Mouse (Mus musculus) heart, adult 11 months (tissue): Measurements from ENCODE around the gene Cic.
A peak's percentile ranks its signal among the peaks of the same experiment; 100 is the strongest.

Source experiments
- DNase-seq: peaks from one replicate; pipeline ENCODE4 v3.0.0; 2022

The Cic gene

GRCm38 (mm10) chr7:25284766-25285165 lies 17.3 kb downstream of the Cic start:
- DNase-seq = peak; percentile 94

DNA sequence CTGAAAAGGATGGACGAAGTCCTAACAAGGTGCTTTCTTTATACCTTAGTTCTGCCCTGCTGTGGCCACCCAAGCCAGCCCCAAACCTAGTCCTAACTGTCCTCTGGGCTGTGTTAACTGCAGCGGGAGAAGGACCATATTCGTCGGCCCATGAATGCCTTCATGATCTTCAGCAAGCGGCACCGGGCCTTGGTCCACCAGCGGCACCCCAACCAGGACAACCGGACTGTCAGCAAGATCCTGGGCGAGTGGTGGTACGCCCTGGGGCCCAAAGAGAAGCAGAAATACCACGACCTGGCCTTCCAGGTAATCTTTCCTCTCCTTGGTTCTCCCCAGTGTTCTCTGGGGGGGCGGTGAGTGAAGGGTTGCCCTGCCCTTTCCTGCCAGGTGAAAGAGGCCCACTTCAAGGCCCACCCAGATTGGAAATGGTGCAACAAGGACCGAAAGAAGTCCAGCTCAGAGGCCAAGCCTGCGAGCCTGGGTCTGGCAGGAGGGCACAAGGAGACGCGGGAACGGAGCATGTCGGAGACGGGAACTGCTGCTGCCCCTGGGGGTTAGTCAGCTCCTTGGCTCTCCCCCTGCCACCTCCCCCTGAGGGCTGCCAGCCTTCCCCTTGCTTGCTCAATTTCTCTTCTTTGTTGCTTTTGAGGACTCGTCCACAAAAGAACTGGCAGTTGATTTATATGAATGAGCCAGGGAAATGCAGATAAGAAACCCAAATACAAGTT lies 18.2 kb downstream of the Cic start:
- DNase-seq = peak; percentile 92

GRCm38 (mm10) chr7:25286989-25287388 lies 19.5 kb downstream of the Cic start:
- peak; percentile 92 for DNase-seq

- DNase-seq = peak; percentile 88
These were observed 20.5 kb downstream of the Cic start for GRCm38 (mm10) chr7:25288011-25288410.

DNA sequence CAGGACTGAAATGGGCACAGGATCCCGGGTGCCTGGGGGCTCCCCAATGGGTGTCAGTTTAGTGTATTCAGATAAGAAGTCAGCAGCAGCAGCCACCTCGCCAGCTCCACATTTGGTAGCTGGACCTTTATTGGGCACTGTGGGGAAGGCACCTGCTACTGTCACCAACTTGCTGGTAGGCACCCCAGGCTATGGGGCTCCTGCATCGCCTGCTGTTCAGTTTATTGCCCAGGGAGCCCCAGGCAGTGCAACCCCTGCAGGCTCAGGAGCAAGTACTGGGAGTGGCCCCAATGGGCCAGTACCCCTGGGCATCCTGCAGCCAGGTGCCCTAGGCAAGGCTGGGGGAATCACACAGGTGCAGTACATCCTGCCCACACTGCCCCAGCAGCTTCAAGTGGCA lies 21.2 kb downstream of the Cic start:
- peak; percentile 91 for DNase-seq

DNA sequence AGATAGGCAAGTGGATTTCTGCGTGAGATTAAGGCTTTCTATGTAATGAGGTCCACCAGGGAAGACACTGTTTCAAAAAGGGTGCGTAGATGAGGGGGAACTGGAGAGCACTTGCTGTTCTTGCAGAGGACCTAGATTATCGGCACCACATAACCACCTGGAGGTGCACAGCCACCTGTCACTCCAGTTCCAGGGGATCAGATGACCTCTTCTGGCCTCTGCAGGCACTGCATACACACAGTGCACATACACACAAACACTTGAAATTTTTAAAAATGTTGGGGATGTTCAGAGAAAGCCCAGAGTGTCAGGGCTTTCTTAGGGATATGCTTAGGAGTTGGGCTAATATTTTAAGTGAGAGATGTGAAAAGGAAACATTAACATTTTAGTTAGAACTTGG lies 22.4 kb downstream of the Cic start:
- DNase-seq = no peak

DNA sequence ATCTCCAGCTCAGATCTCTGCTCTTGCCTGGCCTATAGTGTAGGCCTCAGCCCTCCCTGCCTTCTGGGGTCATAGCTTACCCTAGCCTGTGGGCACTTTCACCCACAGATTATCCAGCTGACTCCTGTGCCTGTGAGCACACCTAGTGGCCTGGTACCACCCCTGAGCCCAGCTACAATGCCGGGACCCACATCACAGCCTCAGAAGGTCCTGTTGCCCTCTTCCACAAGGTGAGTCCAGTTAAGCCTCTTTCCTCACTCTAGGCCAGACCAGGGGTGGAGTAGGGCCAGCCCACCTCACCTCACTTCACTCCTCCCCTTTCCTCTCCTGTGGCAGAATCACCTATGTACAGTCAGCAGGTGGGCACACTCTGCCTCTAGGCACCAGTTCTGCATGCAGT lies 23.0 kb downstream of the Cic start:
- peak; percentile 89 for DNase-seq

GRCm38 (mm10) chr7:25290911-25291310 lies 23.4 kb downstream of the Cic start:
- peak; percentile 95 for DNase-seq

GRCm38 (mm10) chr7:25292107-25292506 lies 24.6 kb downstream of the Cic start:
- peak; percentile 88 for DNase-seq

DNA sequence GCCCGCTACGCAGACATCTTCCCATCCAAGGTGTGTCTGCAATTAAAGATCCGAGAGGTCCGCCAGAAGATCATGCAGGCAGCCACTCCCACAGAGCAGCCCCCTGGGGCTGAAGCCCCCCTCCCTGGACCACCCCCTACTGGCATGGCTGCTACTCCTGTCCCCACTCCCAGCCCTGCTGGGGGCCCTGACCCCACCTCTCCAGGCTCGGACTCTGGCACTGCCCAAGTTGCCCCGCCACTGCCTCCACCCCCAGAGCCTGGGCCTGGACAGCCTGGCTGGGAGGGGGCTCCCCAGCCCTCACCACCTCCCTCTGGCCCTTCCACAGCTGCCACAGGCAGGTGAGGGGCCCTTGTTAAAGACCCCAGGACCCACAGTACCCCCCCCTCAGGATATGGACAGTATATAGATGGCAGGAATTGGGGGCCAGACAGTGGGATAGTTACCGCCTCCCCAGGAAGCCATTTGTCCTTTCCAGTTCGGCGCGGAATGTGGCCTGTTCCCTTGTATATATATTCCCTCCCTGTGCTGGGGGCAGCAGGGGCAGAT lies 25.8 kb downstream of the Cic start:
- peak; percentile 90 for DNase-seq

- DNase-seq = no peak
These were observed 27.0 kb downstream of the Cic start for GRCm38 (mm10) chr7:25294495-25294894.

DNA sequence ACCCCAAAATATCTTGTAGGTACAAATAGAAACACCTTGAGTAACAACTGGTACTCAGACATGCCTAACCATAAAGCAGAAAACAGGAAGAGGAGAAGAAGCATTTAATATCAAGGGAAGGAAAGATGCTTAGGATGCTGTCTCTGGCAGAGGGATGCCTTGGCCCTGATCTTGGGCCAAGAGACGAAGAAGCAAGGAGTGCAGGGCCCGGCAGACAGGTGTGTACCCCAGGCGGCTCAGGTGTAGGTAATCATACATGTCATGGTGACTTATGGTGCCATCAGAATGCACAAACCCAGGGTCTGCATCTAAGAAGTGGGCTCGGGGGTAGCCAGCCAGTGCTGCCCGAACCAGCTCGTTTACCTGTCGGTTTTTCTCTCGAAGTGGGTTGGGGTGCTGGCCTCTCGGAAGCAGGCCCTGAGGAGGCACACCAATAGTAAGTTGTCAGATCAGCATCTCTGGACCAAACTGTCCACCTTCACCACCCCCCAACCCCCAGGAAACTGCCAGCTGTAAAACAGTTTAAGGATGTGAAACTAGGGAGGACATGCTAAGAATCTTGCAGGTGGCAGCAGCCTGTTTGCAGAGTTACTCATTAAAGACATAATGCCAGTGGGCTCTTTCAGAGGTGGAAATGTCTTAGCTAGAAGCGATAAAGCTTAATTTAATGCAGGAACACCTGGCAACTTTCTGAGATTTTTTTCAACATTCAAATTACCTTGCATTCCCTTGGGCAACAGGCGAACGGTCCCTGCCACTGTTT lies 27.6 kb downstream of the Cic start:
- DNase-seq = peak; percentile 90

- no peak for DNase-seq
These were observed 29.5 kb downstream of the Cic start for GRCm38 (mm10) chr7:25296945-25297453.

DNA sequence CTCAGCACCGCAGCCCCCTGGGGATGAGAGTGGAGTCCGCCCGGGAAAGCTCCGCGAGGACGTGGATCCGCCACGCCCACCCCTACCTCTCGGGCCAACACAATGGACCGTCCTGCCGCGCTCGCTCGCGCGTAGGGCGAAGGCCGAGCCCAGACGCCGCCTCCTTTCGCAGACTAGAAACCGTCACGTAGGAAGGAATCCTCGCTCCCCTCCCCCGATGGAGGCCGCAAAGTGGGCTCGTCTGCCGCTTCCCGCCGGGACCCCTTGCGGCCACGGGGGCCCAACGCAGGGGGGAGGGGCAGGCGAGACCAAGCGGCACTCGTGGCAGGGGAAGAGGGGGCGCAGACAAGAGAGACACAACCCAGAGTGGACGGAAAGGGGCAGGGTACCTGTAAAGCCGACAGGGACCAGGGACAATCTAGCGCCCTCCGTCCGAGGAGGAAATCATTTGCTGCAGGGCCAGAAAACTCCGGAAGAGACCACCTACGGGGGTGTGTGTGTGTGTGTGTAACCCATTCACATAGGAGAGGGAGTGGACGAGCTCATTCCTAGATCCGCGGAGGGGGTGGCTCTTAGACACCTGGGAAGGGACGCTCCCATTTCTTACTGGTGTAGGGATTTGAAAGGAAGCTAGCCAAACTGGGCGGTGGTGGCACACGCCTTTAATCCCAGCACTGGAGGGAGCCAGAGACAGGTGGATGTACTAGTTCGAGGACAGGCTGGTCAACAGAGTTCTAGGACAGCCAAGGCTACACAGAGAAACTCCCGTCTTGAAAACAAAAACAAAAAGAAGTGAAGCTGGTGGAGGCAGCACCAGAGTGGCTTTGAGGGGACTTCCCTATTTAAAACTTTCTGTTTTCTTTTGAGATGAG lies 30.2 kb downstream of the Cic start, which contains the start of gene Pafah1b3:
Gene Pafah1b3, minus strand, starts transcription at position 533 of the 872 bp plus-strand sequence.
- DNase-seq = peak; percentile 98

GRCm38 (mm10) chr7:25301063-25301462 lies 33.6 kb downstream of the Cic start, which contains the start of gene Prr19:
Prr19 (plus strand) TSS chr7:25301411.
- DNase-seq = peak; percentile 92

DNA sequence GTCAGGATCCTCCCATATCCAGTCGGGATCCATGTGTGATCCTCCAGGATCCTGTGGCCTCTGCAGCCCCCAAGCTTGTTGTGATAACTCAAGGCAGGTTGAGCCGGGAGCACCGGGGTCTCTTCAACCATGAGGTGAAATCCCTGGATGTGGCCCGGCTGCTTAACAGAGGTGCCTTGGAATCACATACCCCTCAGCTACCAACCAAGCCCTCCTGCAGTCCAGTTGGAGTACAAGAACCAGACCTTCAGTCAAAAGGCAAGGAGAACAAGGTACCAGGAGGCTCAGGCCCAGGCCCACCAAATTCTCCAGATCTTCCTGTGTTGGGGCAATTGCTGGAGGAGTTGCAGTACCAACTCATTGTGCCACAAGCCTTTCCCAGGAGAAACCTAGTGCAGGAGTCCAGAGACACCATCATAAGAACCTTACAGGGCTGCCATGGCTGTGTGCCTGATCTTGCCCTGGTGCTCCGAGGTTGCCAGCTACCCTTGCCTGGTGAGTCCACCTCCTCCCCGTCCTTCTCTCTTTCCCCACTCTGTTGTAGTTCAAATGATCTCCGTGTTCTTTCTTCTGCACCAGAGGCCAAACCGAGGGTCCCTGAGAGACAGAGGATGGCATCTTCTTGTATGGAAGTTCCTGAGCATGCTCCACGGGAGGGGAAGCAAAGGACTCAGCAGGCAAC lies 35.6 kb downstream of the Cic start:
- peak; percentile 73 for DNase-seq

GRCm38 (mm10) chr7:25303685-25304006 lies 36.1 kb downstream of the Cic start:
- peak; percentile 84 for DNase-seq

DNA sequence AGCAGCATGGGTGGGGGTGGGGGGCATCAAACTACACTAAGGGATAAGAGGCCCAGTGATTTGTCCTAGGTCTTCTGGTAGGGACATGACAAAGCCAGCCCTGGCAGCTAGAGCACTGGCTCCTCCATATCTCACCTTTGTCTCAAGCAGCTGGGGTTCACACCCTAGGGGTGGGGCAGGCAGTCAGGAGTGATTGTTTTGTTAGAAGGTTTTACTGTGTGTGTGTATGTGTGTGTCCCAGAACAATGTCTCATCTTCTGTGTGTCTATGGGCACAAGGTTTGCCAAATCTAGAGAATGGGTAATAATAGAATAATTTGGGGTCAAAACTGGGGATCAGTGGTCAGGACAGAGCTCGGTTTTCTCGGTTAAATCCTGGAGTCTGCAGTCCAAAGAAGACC lies 38.0 kb downstream of the Cic start:
- DNase-seq = no peak

DNA sequence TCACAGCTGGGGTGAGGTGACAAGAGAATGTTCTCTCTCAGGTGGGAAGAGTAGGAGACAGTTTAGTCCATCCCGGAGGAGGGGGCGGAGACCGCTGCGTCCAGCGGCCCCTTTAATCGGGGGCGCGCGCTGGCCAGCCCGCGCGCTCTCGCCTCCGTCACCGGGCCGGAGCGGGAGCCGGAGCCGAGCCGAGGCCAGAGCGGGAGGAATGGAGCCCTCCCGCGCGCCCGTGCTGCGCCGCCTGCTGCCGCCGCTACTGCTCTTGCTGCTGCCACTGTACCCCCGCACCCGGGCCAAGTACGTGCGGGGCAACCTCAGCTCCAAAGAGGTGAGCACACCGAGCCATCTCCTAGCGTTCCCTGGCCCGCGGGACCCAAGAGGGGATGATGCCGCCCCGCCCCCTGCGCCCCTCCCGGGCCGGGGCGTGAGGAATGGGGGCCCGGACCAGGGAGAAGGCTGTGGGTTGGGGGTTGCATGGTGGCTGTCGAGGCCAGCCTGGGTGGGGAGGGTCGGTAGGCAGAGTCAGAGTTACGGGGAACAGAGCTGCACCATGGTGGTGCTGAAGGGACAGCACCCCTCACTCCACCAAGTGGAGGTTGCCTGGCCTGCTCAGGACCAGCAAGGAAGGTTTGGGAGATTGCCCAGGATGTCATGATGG lies 38.6 kb downstream of the Cic start, which contains the start of gene Tmem145:
Gene Tmem145, plus strand, starts transcription at position 151 of the 658 bp plus-strand sequence.
- DNase-seq = peak; percentile 88

GRCm38 (mm10) chr7:25306614-25306996 lies 39.1 kb downstream of the Cic start:
- no peak for DNase-seq

- DNase-seq = peak; percentile 84
These were observed 41.3 kb downstream of the Cic start for GRCm38 (mm10) chr7:25308702-25309318.
